24 mouse cellular contexts compared by ENCODE assay signal in genomic region chr6:28312067-28312466, GRCm38 (mm10).
"Had no signal": no experiment of that assay in that cellular context is flagged by ENCODE, and none has a peak within 500 bp of the region (broad histone marks: within the 10 kb centered on the region; RNA-seq: fewer than 3 reads in every experiment).

No protein-coding gene starts in this region.

- H3K4me3 ChIP-seq: heart, adult 2 months; heart, embryonic 13.5 days; heart, embryonic 15.5 days; hindbrain, embryonic 13.5 days; hindbrain, embryonic 15.5 days; left cerebral cortex, adult 2 months; limb, embryonic 10.5 days; limb, embryonic 12.5 days; liver, embryonic 13.5 days; liver, embryonic 15.5 days had no signal

- H3K9ac ChIP-seq: forebrain, postnatal 0 days; heart, embryonic 13.5 days; heart, embryonic 15.5 days; hindbrain, embryonic 13.5 days; hindbrain, embryonic 15.5 days; limb, embryonic 12.5 days; liver, embryonic 13.5 days; liver, embryonic 15.5 days; liver, postnatal 0 days had no signal

- H3K27ac ChIP-seq: heart, adult 2 months; heart, embryonic 13.5 days; heart, embryonic 15.5 days; hindbrain, embryonic 13.5 days; hindbrain, embryonic 15.5 days; hindbrain, postnatal 0 days; kidney, postnatal 0 days; left cerebral cortex, adult 2 months; limb, embryonic 10.5 days; limb, embryonic 12.5 days; liver, embryonic 13.5 days; liver, embryonic 15.5 days had no signal

- H3K4me2 ChIP-seq: heart, embryonic 11.5 days; heart, embryonic 13.5 days; heart, embryonic 15.5 days; hindbrain, embryonic 13.5 days; hindbrain, embryonic 15.5 days; limb, embryonic 12.5 days; liver, embryonic 11.5 days; liver, embryonic 13.5 days; liver, embryonic 15.5 days had no signal

- H3K4me1 ChIP-seq: heart, embryonic 13.5 days; heart, embryonic 15.5 days; hindbrain, embryonic 13.5 days; hindbrain, embryonic 15.5 days; limb, embryonic 10.5 days; limb, embryonic 12.5 days; liver, embryonic 13.5 days; liver, embryonic 15.5 days had no signal

- ATAC-seq: forebrain, postnatal 0 days; hindbrain, postnatal 0 days; intestine, embryonic 16.5 days; liver, postnatal 0 days had no signal

- H3K9me3 ChIP-seq: heart, embryonic 13.5 days; heart, embryonic 15.5 days; hindbrain, embryonic 13.5 days; hindbrain, embryonic 15.5 days; limb, embryonic 10.5 days; limb, embryonic 12.5 days; liver, embryonic 13.5 days; liver, embryonic 15.5 days had no signal

- DNase-seq: forebrain, postnatal 0 days; gastrocnemius, postnatal 14 days; gastrocnemius, postnatal 36 days; heart, adult 11 months; heart, adult 2 months; heart, postnatal 14 days; heart, postnatal 36 days; layer of hippocampus, adult 9-11 months; liver; liver, embryonic 13.5 days; liver, postnatal 0 days had no signal

- H3K27me3 ChIP-seq: heart, embryonic 13.5 days; heart, embryonic 15.5 days; hindbrain, embryonic 13.5 days; hindbrain, embryonic 15.5 days; limb, embryonic 12.5 days; liver, embryonic 13.5 days; liver, embryonic 15.5 days had no signal

- H3K36me3 ChIP-seq: heart, embryonic 13.5 days; heart, embryonic 15.5 days; hindbrain, embryonic 13.5 days; hindbrain, embryonic 15.5 days; limb, embryonic 10.5 days; limb, embryonic 12.5 days; liver, embryonic 13.5 days; liver, embryonic 15.5 days had no signal
